Mouse (Mus musculus) kidney, postnatal 36 days (tissue): ENCODE measurements around the gene Gal3st3.
A peak's percentile ranks its signal among the peaks of the same experiment; 100 is the strongest.

Experiments
- DNase-seq, 2 experiments: peaks; one replicate each; pipeline ENCODE4 v3.0.0; 2021 to 2022; ENCODE audit warnings: mixed read lengths in 2 of 2

The Gal3st3 gene

GRCm38 (mm10) chr19:5297903-5298800 is at the start of gene Gal3st3:
Gal3st3 (plus strand) TSS chr19:5298331.
- DNase-seq = no peak

DNA sequence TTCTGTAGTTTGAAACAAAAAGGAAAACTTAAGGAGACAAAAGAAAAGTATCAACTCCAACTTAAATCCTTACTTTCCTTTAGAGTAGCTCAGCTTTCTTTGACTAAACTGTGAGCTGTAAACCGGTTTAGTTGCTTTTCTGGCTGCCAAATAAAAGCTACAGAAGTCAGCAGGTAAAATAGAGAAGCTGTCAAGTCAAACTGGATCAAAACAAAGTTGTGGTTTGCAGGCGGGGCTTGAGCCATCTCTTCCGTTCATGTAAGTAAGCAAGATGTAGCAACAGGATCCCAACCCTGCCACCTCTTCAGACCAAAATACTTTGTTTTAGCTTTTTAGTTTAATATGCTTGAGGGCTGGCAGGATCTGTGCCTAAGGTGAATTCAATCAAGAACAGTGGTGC is 41.0 kb upstream of the Gal3st3 start:
- DNase-seq = no peak

GRCm38 (mm10) chr19:5267015-5267414 is 31.1 kb upstream of the Gal3st3 start:
- DNase-seq = no peak

DNA sequence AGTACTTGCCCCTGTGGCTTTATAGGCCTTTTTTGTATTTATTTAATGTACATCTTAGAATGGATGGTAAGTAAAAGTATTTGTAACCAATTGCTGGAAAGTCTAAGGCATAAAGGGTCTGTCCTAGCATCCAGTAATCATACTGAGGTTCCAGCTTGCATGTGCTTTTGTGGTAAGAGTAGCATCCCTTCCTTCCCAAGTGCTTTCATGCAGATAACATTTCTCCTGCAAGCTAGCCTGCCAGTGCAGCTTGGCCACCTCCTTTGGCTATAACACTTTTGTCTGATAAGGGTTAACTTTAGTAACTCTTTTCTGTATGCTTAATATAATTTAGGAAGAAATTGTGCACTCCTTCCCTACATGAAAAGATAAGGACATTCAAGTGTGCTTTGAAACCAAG is 30.1 kb upstream of the Gal3st3 start:
- no peak for DNase-seq

GRCm38 (mm10) chr19:5268875-5269274 is 29.3 kb upstream of the Gal3st3 start:
- DNase-seq = no peak

DNA sequence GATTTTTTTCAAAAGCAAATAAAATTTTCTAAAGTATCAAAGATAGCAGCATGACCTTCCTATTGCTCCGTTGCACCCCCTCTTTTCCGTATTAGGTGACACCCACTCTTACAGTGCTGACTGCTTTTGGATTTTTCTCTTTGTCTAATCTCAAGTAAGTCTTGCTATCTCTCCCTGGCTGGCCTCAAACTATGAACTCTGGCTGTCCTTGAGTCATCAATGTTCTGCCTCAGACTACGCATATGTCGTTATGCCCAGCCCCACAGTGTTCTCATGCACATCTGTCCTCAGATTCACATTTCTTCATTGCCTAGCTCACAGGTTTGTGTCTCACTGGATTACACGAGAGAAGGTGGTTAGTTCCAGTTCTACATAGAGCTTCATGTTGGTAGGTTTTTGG is 28.7 kb upstream of the Gal3st3 start:
- no peak for DNase-seq

DNA sequence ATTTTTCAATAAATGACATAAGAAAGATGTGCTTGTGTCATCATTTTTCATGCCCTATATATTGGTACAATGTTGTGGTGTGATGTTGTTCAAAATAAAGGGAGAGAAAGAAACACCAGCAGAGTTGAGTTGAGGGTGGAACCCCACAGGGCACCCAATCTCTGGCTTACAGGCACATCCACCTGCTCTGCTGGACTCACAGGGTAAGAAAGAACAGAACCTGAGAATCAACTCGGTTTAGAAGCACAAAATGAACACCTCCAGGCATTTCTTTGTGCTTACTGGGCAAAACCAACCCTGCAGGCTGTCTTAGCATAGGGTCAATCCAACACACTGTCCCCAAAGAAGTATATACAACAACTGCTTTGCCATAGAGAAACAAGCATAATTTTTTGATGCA is 26.7 kb upstream of the Gal3st3 start:
- no peak for DNase-seq

DNA sequence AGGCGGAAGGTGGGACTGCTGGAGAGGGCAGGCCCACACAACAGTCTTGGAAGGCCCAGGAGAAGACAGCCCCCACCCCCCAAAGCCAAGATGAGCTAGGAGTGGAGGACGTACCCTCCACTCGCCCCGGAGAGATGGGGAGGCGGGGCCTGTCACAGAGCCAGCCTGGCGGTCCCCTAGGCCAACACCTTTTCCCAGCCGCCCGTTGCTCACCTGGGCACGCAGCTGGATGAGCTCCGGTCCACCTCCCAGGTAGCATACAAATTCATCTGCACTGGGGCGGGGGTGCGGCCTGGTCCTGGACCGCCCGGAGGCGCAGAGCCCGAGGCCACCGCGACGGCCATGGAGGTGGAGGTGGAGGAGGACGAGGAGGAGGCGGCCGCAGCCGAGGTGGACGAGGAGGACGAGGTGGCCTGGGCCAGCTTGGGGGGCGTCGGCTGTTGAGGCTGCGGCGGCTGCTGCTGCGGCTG is 25.8 kb upstream of the Gal3st3 start:
- DNase-seq = peak; percentile 21 to 51

DNA sequence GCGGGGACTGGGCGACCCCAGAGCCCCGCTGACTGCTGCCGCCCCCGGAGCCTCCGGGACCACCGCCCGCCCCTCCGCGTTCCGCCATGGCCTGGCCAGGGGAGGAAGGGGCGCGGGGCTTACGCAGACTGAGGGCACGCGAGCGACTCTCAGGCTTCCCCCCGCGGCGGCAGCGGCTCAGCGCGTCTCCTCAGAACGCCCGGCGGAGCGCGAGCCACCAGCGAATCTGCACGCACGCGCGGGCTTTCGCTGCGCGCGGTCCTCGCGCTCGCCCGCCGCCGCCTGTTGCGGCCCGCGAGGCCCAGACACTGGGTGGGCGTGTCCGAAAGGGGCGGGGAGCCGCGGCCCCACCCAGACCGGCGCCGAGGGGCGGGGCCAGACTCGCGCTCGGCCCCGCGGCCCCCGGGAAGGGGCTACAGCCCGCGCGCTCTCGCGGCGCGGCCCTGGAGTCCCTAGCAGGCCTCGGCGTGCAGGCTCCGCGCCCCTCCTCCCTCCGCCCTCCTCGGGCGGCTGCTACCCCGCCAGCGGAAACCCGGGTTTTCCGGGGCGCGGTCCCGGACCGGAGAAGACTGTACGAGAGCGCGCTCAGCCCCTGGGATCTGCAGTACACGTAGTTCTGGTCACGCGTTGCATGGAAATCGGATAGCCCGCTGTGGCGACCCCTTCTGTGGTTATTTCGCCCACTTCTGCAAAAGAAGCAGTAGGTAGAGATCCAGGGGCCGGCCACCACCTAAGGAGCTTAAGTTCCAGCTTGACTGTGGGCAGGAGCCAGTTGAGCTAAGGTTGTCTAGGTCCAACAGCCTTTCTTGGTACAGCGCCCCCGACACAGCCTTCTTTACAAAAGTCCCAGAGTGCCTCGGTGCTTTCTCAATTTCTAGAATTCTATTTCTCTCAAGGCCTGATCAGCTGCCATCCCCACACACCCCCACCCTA is 25.1 kb upstream of the Gal3st3 start, which contains the start of gene Pacs1:
Pacs1 (minus strand) TSS at position 319 of the 933 bp plus-strand sequence.
- peak; percentile 88 to 95 for DNase-seq

DNA sequence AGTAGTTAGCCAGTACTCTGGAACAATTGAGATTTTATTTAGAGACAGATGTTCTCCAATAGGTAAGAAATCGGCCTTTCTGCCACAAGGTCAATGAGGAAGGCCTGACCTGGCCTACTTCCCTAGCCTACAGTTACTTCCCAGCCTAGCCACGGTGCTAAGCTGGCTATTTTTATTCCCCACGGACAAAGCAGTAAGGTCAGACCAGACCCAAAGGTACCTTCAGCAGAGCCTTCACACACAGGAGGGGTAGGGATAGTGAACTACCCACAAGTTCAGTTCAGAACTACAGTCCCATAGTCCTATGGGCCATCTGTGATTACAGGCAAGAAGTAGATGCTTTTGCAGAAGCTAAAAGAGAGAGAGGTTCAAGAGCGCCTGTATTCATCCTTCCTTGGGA is 24.2 kb upstream of the Gal3st3 start:
- no peak for DNase-seq

DNA sequence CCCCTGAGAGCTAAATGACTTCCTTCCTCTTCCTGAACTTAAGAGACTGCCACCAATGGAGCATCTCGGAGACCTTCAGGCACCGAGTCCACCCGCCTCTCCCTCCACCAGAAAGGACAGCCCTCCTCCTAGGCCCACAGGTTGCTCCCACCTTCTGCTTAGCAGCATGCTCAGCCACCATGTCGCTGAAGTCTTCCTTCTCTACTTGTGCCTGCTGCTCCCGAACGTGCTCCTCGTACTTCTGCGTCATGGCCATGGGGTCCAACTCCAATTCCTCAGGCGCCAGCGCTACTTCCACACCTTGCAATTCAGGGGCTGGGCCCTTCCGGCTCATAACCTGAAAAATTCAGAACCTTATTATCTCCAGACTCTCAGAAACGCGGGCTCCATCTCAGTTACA is 23.5 kb upstream of the Gal3st3 start:
- no peak for DNase-seq

- DNase-seq = no peak
Measured at GRCm38 (mm10) chr19:5275736-5276135, 22.4 kb upstream of the Gal3st3 start.

DNA sequence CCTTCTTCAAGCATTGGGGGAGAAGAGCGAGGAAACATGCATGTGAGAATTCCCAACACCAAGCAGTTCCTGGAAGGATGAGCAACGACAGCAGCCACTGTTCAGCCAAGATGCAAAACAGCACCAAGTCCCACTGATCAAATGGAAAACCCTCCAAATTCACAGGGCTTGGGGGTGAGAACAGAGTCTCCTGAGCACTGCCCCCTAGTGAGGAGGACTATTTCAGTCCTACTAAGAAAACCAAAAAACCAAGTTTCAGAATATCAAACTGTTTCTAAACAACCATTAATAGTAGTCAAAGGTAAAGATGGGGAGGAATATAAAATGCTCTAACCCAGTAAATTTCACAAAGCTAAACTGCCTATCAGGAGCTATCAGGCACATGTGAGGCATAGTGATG is 21.6 kb upstream of the Gal3st3 start:
- DNase-seq = no peak

DNA sequence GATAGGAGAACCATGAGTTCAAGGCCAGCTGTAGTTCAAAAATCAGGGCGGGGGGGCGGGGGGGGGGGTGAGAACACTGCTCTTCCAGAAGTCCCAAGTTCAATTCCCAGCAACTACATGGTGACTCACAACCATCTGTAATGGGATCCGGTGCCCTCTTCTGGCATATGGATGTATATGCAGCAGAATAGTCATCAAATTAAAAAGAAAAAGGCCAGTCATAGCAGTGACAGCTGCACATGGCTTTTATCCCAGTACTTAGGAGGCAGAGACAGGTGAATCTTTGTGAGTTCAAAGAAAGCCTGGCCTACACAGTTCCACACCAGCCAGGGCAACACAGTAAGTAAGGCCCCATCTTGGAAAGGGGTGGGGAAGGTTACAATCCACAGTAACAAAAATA is 21.0 kb upstream of the Gal3st3 start:
- no peak for DNase-seq

DNA sequence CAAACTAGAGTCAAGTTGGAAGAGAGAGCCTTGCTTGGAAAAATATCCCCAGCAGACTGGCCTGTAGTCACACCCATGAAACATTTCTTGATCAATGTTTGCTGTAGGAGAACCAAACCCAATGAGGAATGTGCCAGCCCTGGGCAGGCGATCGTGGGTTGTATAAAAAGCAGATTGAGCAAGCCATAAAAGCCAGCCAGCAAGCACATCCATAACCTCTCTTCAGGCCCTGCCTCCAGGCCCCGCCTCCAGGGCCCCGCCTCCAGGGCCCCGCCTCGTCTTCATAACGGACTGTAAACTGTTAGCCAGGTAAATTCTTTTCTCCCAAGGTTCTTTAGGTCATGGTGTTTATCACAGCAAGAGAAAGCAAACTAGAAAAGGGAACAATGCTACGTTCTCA is 19.8 kb upstream of the Gal3st3 start:
- peak; percentile 15 to 68 for DNase-seq

DNA sequence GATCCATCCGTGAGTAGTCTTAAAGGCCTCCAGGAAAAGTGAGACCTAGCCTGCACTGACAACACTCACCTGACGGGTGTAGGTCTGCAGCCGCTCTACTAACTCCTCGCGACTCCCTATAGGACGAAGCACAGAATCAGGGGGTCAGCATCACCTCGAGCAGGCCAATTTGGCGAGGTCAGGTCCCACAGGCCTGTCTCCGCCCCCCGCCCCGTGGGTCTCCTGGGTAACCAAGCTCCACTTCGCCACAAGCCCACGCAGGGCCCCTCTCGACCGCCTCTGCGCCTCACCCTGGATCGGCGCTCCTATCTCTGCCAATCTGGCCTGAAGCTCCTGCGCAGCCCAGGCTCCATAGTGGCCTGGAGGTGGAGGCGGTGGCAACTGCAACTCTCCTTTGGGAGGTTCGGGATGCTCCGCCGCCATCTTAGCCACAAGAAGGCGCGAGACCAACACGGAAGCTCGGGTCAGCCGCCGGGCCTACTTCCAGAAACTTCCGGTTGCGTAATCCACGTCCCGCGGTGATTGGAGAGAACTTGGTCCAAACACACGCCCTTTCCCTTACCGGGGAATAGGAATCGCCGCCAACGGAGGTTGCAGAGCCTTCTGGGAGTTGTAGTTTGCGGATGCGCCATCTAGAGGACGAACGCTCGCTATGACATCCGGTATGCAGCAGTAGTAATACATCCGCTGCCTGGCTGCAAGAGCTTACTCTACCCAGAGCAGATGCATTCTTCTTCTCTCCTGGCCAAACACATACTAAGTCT is 3.0 kb upstream of the Gal3st3 start, which contains the start of gene Sf3b2:
Sf3b2 (minus strand) TSS at position 484 of the 764 bp plus-strand sequence.
- peak; percentile 98 to 99 for DNase-seq

GRCm38 (mm10) chr19:5295736-5296075 is 2.4 kb upstream of the Gal3st3 start:
- no peak for DNase-seq

DNA sequence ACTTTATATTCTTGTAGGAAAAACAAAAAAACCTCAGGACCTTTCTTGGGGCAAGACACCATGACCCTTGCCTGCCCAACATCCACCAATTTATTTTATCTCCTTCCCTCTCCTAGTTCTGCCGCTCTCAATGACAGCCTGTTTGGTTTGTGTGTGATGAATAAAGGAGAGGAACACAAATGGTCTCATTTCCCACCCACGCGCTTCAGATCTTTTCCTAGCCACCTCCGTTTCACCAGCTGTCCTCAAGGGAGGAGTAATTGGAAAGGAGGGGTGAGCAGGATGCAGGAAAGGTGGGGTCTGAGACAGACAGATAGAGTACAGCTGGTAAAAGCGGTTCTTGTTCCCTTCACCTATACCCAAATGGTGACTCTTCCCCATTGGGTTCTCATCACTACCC is 1.5 kb upstream of the Gal3st3 start:
- no peak for DNase-seq

- no peak for DNase-seq
Measured at GRCm38 (mm10) chr19:5300588-5300987, 2.5 kb downstream of the Gal3st3 start.

GRCm38 (mm10) chr19:5302455-5302854 is 4.3 kb downstream of the Gal3st3 start:
- DNase-seq = peak; percentile 41 to 83

- DNase-seq = peak in 1 of 2 experiments; percentile 27
Measured at GRCm38 (mm10) chr19:5306279-5306678, 8.1 kb downstream of the Gal3st3 start.

GRCm38 (mm10) chr19:5306968-5307734 is 9.0 kb downstream of the Gal3st3 start:
- DNase-seq = no peak
